Mouse (Mus musculus): ENCODE data around the gene Phactr3.

DNA sequence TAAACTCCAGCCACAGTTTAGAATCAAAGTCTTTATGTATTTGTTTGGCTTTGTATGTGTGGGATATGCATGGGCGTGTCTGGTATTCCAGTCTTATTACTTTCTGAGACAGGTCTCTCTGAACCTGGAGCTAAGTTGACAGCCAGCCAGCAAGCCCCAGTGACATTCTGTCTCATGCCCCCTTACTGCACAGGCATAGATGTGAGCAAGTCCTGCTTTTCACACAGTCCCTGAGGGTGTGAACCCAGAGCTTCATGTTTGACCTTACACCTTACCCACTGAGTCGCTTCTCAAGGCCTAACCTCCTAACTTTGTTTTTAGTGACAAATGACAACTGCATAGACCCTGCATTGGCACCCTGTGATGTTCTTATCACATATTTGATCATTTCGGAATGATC lies 169.9 kb downstream of the Phactr3 start:
- TF ChIP-seq CTCF (IDR thresholded peaks at IDR 0.05; ENCODE audit: insufficient read depth, low read depth, low read length) (no peak), POLR2A (IDR thresholded peaks at IDR 0.05; ENCODE audit: insufficient read depth, low read depth, low read length) (no peak)

All from olfactory bulb, adult 2 months (tissue).